Mouse (Mus musculus): Measurements from ENCODE around the gene Gm20503.

Gene Gm20503

DNA sequence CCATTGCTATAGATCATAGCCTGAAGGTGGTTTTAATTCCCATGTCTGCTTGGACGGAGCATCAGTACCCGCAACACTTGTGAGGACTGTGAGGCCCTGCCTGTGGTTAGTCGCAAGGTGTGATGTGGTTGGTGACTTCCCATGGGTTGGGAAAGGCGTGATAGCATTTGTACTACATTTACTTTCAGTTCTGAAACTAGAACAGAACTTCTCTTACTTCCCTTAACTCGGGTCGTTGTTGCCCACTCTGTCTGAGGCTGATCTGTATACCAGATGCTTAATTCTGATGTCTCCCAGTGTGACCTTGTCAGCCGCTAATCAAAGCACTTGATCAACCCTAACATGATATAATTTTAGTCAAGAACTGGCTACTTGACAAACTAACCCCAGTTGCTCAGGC lies 6.2 kb downstream of the Gm20503 start:
- DNase-seq: no peak

DNA sequence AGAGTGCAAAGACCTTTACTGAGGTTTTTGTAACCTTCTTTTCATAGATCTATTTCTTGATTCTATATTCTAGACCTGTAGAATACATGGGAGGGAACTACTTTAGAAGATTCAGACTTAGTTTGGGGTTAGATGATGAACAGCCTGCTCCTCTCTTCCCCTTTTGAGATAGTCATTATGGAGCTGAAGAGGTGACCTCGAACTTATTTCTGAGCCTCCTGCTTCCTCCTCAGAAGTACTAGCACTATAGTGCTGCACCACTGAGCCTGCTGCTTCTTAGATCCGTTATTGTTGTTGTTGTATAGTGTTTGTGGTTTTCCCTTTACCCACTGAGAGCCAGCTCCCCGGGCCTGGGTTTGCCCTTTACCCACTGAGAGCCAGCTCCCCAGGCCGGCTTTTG lies 6.7 kb downstream of the Gm20503 start:
- DNase-seq: no peak

- no peak for DNase-seq
Measured at GRCm38 (mm10) chr4:59011446-59011845, 8.4 kb downstream of the Gm20503 start.

DNA sequence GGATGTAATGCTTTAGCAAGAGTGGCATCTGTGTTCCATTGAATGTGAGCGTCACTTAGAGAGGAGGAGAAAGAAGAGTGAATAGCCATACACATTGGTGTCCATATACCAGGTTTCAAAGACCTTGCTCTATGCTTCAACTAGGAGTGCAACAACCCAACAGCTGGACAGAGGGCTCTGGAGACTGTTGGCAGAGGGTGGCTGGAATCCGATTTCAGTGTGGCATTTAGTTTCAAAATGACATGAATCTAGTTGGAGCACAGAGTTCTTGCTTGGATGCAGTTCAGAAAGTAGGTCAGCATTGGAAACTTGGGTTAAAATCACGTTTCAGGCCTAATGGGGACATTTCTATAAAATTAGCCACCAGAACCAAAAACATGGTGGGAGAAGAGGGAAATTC lies 12.2 kb downstream of the Gm20503 start:
- DNase-seq: no peak

DNA sequence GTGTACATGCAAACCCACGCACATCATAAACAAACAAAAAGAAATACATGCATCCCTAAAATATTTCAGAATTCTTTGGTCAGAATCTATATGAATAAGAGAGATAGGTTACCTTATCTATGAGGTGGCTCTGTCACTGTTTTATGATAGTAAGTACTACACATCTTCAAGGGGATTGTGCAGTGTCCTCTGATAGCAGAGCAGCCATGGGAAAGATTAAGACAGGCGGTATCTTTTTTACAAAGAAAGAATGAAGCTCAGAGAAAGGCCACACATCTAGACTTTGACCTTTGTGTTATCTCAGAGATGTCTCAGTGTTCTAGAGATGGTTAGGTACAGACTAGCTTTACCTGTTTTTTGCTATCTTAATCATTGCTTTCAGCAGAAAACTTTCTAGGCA lies 13.9 kb downstream of the Gm20503 start:
- no peak for DNase-seq

DNA sequence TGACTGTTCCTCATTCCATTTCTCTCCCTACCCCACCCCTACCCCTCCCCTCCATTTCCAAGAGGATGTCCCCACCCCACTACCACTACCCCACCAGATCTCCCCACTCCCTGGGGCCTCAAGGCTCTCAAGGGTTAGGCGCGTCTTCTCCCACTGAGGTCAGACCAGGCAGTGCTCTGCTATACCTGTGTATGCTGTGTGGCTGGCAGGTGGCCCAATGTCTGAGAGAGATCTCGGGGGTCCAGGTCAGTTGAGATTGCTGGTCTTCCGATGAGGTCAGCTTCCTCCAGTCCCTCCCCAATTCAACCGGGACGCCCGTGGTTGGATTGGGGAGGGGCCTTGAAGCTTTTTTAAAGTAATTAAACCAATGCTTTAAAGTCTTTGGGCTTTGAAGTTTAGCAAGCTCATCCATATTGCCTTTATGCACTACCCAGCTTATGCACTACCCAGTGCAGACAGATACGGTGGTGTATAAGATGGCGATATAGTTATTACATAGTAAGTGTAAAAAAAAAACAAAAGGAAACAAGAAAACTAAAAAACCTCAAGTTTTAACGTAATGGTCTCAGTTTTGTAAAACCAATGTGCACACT lies 31.4 kb downstream of the Gm20503 start:
- peak; percentile 31 for DNase-seq

GRCm38 (mm10) chr4:59034918-59035785 lies 32.1 kb downstream of the Gm20503 start, which contains the start of gene Gng10:
Gene Gng10 (plus strand): TSS chr4:59035088.
- peak; percentile 68 for DNase-seq

- DNase-seq: no peak
Measured at GRCm38 (mm10) chr4:59035786-59036350, 32.9 kb downstream of the Gm20503 start.

DNA sequence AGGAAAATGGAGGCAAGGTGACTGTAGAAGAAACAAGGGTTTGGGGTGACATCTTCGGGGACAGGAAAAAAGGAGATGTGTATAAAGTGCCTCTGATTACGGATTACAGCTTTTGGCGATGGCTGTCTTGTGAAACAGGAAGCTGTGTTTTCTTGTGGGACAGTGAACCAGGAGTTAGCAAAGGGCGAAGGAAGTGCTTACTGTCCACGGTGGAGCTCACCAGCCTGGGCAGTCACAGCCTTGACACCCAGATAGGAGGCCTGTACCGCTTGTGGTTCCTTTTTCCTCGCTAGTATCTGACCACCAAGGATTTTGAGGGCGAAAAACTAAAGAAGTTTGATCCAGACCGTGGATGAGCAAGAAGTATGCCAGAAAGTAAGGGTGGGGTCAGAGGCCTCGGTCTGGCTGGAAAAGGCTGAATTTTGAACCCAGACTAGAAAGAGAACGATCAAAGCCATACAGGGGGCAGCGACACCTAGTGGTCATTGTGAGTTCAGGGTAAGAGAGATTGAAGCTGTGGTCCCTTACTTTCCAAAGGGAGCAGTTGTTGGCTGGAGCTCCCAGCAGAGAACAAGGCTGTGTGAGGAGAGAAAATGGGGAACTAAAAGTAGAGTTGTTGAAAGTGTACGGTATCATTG lies 33.6 kb downstream of the Gm20503 start:
- peak; percentile 69 for DNase-seq

DNA sequence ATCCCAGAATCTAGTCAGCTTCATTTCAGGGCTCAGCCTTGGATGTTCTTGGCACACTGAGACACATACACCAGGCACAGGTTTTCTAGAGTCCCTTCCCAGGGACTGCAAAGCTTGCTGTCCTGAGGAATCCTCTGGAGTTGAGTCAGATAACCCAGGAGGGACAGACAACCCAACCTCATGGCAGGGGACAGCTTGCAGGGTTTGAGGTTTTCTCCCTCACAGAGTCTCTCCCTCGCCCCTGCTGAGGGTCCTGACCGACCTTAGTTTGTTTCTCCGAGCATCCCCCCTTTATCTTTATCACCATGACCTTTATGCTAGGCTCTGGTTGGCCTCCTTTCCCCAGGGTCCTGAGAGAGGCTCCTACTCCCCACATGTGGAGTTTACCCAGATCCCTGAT lies 34.5 kb downstream of the Gm20503 start:
- DNase-seq: no peak

DNA sequence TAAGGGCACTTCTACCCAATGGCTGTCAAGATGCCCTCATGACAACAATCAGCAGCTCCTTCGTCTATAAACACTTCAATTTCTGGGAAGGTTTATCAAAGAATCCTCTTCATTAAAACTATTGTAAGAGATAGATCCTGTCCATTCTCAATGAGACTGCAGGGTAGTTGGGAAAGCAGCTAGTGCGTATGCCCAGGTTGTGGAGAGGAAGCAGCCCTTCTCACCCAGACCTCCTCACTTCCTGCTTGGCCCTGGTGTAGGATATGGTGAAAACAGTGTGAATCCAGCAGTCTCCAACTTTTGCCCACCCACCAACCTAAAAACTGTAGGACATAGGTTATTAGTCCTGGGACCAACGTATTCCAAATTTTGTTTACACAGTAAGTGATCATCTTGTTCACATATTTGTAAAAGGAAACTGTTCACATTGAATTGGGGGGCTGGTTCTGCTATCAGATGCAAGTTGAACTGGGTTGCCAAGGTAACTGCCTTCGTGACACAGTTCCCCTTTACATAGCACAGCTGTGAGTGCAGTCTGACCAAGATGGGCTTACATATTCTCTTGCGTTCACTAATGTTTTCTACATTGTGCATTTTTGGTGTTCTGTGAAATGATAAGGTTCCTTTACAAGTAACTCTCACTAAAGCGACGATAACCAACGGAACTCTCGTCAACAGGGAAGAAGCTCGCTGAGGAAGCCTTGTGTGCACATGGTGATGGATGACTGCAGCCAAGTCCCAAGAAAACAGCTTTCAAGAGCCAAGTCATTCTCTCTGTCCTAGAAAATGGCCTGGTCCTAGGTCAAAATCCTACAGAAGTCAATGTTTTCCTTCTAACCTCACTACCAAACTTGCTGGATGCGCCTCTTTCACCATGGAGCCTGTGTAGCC lies 37.6 kb downstream of the Gm20503 start:
- no peak for DNase-seq

DNA sequence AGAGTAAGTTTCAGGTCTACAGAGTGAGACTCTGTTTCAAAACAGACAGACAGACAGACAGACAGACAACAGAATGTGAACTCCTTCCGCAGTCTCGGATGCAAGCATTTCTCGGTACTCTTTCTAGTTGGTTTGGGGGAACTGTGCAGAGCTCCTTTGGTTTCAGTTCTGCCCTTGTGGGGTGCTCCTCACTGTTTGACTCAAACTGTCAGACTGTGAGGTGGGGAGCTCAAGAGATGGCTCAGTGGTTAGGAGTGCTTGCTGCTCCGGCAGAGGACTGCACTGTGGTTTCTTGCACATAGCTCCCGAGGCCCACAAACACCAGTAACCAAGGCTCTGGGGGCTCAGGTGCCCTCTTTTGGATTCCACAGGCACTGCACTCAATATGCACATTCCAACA lies 40.1 kb downstream of the Gm20503 start:
- DNase-seq: no peak

DNA sequence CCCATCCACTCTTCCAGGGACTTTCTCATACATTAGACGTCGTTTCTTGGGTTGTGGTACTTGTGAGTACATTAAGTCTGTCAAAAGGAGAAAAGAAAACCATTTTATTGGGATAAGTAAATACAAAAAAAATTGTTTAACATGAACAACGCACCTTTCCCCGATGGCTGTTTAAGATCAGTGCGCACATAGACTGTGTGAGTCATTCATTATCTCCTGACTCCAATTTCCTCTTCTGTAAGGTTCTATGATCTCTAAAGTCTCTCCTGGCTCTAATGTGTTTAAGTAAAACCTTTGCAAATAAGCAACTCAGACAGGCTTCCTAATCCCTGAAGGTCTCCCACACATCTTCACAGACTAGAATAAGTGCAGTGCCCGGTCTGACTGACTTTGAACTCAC lies 40.9 kb downstream of the Gm20503 start:
- no peak for DNase-seq

GRCm38 (mm10) chr4:59047222-59047621 lies 44.2 kb downstream of the Gm20503 start:
- no peak for DNase-seq

DNA sequence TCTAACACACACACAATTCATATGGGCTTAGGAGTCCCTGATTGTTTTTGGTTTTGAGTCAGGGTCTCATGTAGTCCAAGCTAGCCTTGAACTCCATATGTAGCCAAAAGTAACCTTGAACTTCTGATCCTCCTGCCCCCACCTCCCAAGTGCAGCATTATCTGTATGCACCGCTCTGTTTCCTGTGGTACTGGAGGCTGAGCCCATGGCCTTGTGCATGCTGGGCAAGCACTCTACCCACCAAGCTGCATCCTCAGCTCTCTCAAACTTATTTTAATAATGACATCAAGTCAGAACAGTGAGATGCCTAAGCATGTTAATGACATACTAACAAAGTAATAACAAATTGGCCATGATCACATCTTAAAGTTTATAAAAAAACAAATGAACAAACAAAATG lies 48.1 kb downstream of the Gm20503 start:
- DNase-seq: no peak

- no peak for DNase-seq
Measured at GRCm38 (mm10) chr4:59057929-59058328, 54.9 kb downstream of the Gm20503 start.

DNA sequence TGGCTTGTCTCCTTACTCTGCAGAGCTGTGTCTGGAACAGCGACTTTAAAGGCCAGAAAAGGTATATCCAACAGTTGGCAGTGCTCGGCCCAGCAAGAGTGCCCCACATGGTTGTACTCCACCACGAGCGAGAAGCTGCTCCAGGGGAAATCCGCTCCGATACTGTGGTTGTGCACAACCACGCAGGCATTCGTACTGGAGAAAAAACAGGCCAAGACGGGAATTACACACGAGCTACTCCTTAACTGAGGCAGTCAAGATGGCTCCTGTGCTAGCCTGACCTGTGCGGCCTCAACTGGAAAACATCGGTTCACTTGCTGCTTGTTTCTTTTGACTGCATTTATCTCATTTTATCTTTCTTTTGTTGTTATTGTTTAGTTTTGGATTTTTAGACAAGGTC lies 59.5 kb downstream of the Gm20503 start:
- DNase-seq: no peak

- no peak for DNase-seq
Measured at GRCm38 (mm10) chr4:59069276-59069675, 66.3 kb downstream of the Gm20503 start.

DNA sequence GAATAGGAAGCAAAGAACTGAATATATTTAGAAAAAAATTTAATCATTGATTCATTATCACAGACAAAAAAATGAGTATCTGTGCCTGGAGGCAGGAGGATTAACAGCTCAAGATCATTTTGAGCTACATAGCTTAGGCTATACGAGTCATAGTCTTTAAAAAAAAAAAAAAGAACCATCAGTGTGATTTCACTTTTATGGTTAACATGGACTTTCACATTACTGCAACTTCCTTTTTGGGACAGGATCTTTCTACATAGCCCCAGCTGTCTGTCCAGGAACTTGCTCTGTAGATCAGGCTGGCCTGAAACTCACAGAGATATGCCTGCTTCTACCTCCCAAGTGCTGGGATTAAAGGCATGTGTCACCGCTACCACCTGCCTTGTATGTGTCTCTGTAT lies 80.4 kb downstream of the Gm20503 start:
- no peak for DNase-seq

DNA sequence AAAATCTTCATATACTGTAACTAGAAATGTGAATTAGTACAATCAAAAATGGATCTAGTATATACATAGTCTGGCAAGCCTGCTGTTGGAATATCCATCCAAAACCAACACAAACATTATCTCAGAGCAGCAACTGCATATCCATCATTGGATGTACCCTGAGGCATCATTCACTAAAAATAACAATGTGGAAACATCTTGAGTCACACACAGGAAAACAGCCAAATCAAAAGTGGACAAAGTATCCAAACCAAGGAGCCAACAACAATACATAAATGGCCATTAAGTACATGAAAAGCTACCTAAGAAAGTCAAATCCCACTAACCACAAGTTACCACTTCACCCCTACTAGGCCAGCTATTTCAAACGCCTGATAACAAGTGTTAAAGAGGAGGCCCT lies 86.4 kb downstream of the Gm20503 start:
- DNase-seq: no peak

Measured in right cerebral cortex, postnatal 14 days (tissue).